Mouse (Mus musculus): ENCODE measurements at regions not wholly inside any gene's neighbourhood (a gene's known extent, or its start where the extent isn't known, plus 50 kb on each side); places are given as distances from the start of the nearest gene placed in this dataset.

DNA sequence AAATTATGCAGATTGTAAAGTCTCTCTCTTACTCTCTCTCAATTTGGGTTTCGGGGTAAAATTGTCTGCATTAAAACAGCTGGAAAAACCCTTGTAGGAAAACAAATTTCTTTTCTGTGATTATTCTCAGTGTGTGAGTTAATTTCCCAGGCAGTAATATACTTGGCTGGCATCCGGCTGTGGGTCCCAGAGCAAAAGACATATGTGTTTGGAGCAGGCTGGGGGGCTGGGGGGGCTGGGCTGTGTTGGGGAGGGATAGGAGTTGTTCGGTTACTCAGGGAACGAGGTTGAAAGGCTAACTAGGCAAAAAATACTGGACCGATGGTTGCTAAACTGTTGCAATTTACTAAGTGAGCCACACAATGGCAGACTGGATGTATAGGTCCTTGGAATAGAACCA lies 175.3 kb upstream of the Rbfox1 start:
- TF ChIP-seq CTCF (conservative IDR thresholded peaks at IDR 0.05; ENCODE audit: insufficient read depth, insufficient read length, low read depth, low read length), result no peak
- TF ChIP-seq POLR2A (IDR thresholded peaks at IDR 0.05; ENCODE audit: low read depth, low read length), result no peak
